Mouse (Mus musculus): ENCODE measurements around the gene Togaram2. TPM values are rescaled to one million over a fixed set of nuclear protein-coding genes. Genes with fewer than 3 reads are reported as not detected.
A peak's percentile ranks its signal among the peaks of the same experiment; 100 is the strongest.

The Togaram2 gene
- polyA plus RNA-seq, 1 experiment from 2014 or later = 2.3 TPM

DNA sequence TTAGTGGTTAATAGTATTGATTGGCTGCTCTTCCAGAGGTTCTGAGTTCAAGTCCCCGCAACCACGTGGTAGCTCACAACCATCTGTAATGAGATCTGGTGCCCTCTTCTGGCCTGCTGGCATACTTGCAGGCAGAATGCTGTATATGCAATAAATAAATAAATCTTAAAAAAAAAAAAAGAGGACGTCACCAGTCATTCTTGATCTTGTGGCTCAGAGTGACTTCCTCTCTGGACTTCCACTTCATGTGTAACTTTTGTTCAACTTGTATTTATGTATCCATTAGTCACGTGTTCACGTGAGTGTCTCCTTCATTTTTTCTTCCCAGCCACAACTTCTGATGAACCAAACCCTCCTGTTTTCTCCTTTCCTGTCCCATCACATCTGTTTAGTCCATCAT, 3.5 kb upstream of the Togaram2 start:
- Histone ChIP-seq H3K4me2 (ENCODE audit: low read depth, low read length) (no peak overlapping the region), H3K27me3 (ENCODE audit: control insufficient read depth, insufficient read depth, low read length) (no peaks in the 10 kb centered on the region), H3K9ac (ENCODE audit: low read length) (no peak overlapping the region), H3K36me3 (ENCODE audit: control insufficient read depth, insufficient read depth) (no peaks in the 10 kb centered on the region), H3K27ac (ENCODE audit: low read length) (no peak overlapping the region), H3K4me1 (ENCODE audit: control insufficient read depth, insufficient read depth, low read length) (peaks cover 6% of the 10 kb centered on the region; the same call in 1 of the 2 replicates), H3K4me3 (ENCODE audit: low read length) (no peak overlapping the region), H3K9me3 (replicated peaks; ENCODE audit: control insufficient read depth, low read length) (no peaks in the 10 kb centered on the region; the same call in 1 of the 2 replicates)
- WGBS = 78% methylated on average over 5 of the region's 5 CpGs
- ATAC-seq (replicated peaks; ENCODE audit: extremely low read depth, insufficient read depth, low FRiP score) = no peak

DNA sequence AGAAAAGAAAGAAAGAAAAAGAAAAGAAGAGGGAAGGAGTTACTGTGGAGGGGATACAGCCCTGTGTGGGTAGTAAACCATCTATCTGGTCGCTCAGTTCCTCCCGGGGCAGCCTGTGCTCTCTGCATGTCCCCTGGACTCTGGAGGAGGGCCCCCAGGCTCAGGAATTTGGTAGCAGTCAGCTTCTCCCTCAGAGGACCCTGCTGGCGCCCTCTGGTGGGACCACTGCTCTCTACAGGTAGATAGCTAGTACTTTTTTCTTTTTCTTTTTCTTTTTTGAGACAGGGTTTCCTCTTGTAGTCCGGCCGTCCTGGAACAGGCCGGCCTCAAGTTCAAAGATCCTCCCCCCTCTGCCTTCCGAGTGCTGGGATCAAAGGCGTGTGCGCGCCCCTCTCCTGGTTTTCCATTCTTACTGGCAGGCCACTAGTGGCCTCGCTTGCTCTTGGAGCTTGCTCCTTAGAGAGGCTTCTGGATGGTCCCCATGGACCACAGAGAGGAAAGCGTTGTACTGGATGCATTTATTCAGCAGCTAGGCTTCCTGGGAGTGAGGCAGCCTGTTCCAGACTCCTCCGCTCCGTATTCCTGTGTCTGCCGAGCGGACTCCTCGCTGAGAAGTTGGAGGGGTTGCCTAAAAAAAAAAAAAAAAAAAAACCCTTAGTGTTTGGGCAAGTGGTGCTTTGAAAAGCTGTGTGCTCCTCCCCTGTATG, 1.1 kb upstream of the Togaram2 start:
- Histone ChIP-seq H3K4me3 (ENCODE audit: low read length) (no peak overlapping the region), H3K36me3 (ENCODE audit: control insufficient read depth, insufficient read depth) (no peaks in the 10 kb centered on the region), H3K9me3 (replicated peaks; ENCODE audit: control insufficient read depth, low read length) (no peaks in the 10 kb centered on the region; the same call in 1 of the 2 replicates), H3K4me2 (ENCODE audit: low read depth, low read length) (no peak overlapping the region), H3K27me3 (ENCODE audit: control insufficient read depth, insufficient read depth, low read length) (no peaks in the 10 kb centered on the region), H3K4me1 (ENCODE audit: control insufficient read depth, insufficient read depth, low read length) (peaks cover 7% of the 10 kb centered on the region; the same call in 1 of the 2 replicates), H3K9ac (ENCODE audit: low read length) (no peak overlapping the region), H3K27ac (ENCODE audit: low read length) (no peak overlapping the region)
- ATAC-seq (replicated peaks; ENCODE audit: extremely low read depth, insufficient read depth, low FRiP score) = no peak
- WGBS = 60% methylated on average over 17 of the region's 17 CpGs

DNA sequence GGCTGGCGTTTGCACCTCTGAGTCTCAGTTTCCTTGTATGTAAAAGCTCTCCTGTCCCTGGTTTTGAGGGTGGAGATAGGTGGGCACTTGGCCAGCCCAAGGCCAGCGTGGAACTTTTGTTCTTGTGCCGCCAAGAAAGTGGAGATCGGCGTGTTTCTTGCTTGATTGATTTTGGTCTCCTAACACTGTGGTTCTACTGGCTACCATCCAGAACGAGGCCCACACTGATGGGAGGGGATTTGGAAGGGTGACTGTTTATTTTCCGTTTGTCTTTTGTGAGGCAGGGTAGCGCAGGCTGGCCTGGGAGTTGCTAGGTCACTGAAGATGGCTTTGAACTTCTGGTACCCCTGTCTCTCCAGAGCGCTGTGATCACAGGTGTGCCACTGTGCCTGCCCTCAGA, 875 bp downstream of the Togaram2 start:
- ATAC-seq (replicated peaks; ENCODE audit: extremely low read depth, insufficient read depth, low FRiP score) = no peak
- H3K9ac ChIP-seq (ENCODE audit: low read length) = no peak overlapping the region
- 60% methylated on average over 9 of the region's 9 CpGs for WGBS

DNA sequence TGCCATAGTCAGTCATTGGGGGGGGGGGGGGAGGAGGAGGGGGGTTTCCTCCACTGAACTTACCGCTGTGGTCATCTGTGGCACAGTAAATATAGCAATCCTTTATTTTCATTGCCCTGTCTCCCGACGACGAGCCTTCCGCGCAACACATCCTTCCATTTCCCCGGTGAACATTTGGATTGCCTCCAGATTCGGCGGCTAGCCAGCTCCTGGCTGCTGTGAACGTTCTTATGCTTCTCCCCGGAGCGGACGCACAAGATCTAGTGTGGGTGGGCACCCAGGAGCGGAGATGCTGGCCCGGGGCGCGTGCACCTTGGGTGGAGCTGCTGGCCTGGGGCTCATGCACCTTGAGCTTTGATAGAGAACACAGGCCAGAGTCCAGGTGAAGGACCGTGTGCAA, 1.8 kb downstream of the Togaram2 start:
- ATAC-seq (replicated peaks; ENCODE audit: extremely low read depth, insufficient read depth, low FRiP score) = no peak
- no peak overlapping the region for H3K9ac ChIP-seq (ENCODE audit: low read length)
- H3K36me3 ChIP-seq (ENCODE audit: control insufficient read depth, insufficient read depth) = no peaks in the 10 kb centered on the region
- WGBS = 67% methylated on average over 18 of the region's 18 CpGs
- H3K27me3 ChIP-seq (ENCODE audit: control insufficient read depth, insufficient read depth, low read length) = no peaks in the 10 kb centered on the region
- peaks cover 7% of the 10 kb centered on the region; the same call in 1 of the 2 replicates for H3K4me1 ChIP-seq (ENCODE audit: control insufficient read depth, insufficient read depth, low read length)
- H3K4me2 ChIP-seq (ENCODE audit: low read depth, low read length) = no peak overlapping the region
- no peak overlapping the region for H3K4me3 ChIP-seq (ENCODE audit: low read length)
- no peaks in the 10 kb centered on the region for H3K9me3 ChIP-seq (replicated peaks; ENCODE audit: control insufficient read depth, low read length)
- H3K27ac ChIP-seq (ENCODE audit: low read length) = no peak overlapping the region

More for the DNA sequence above, 875 bp downstream of the Togaram2 start:
- no peak overlapping the region for H3K4me3 ChIP-seq (ENCODE audit: low read length)
- no peak overlapping the region for H3K27ac ChIP-seq (ENCODE audit: low read length)
- H3K4me1 ChIP-seq (ENCODE audit: control insufficient read depth, insufficient read depth, low read length) = peaks cover 7% of the 10 kb centered on the region; the same call in 1 of the 2 replicates
- H3K4me2 ChIP-seq (ENCODE audit: low read depth, low read length) = no peak overlapping the region
- no peaks in the 10 kb centered on the region for H3K36me3 ChIP-seq (ENCODE audit: control insufficient read depth, insufficient read depth)
- H3K9me3 ChIP-seq (replicated peaks; ENCODE audit: control insufficient read depth, low read length) = no peaks in the 10 kb centered on the region
- H3K27me3 ChIP-seq (ENCODE audit: control insufficient read depth, insufficient read depth, low read length) = no peaks in the 10 kb centered on the region

DNA sequence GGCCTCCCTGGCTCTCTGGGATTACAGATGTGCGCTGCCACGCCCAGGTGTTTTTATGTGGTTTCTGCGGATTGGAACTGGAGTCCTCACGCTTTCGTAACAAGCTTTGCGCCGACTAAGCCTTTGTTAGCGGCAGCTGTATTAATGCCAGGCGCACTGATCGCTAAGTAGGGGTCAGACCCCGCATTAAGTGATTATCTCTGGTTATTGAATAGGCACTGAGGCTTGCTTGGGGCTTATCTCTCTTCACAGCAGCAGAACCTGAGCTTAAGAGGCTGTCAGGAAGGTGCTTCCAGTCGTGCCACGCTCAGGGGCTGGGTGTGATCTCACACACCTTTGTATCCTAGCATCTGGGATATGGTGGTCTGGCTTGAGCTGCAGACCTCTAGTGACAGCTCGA, 8.6 kb downstream of the Togaram2 start:
- Histone ChIP-seq H3K27ac (ENCODE audit: low read length) (no peak overlapping the region), H3K4me2 (ENCODE audit: low read depth, low read length) (no peak overlapping the region), H3K9ac (ENCODE audit: low read length) (no peak overlapping the region), H3K9me3 (replicated peaks; ENCODE audit: control insufficient read depth, low read length) (no peaks in the 10 kb centered on the region), H3K4me1 (ENCODE audit: control insufficient read depth, insufficient read depth, low read length) (peaks cover 4% of the 10 kb centered on the region; the same call in 1 of the 2 replicates), H3K36me3 (ENCODE audit: control insufficient read depth, insufficient read depth) (no peaks in the 10 kb centered on the region), H3K4me3 (ENCODE audit: low read length) (no peak overlapping the region), H3K27me3 (ENCODE audit: control insufficient read depth, insufficient read depth, low read length) (no peaks in the 10 kb centered on the region)
- 64% methylated on average over 14 of the region's 14 CpGs for WGBS
- ATAC-seq (replicated peaks; ENCODE audit: extremely low read depth, insufficient read depth, low FRiP score) = no peak

DNA sequence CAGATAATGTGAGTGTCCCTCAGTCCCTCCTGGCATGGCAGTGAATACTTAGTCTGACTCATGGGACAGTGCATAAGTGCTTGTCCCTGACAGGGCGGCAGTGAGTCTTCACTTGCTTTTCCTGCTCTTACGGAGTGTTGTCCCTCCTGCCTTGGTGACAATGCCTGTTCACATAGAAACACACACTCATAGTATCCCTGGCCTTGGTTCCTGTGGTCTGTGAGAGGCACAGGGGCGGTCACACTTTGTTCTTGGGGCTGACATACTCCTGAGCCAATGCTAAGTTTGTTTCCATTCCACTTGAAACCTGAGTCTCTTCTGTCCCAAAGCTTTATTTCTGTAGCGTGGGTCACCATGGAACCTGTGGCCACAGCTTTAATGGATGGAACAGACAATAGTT, 9.3 kb downstream of the Togaram2 start:
- Histone ChIP-seq H3K27me3 (ENCODE audit: control insufficient read depth, insufficient read depth, low read length) (no peaks in the 10 kb centered on the region), H3K4me1 (ENCODE audit: control insufficient read depth, insufficient read depth, low read length) (peaks cover 4% of the 10 kb centered on the region; the same call in 1 of the 2 replicates), H3K9me3 (replicated peaks; ENCODE audit: control insufficient read depth, low read length) (no peaks in the 10 kb centered on the region), H3K36me3 (ENCODE audit: control insufficient read depth, insufficient read depth) (no peaks in the 10 kb centered on the region), H3K9ac (ENCODE audit: low read length) (no peak overlapping the region), H3K4me3 (ENCODE audit: low read length) (no peak overlapping the region), H3K27ac (ENCODE audit: low read length) (no peak overlapping the region), H3K4me2 (ENCODE audit: low read depth, low read length) (no peak overlapping the region)
- 80% methylated on average over 4 of the region's 4 CpGs for WGBS
- no peak for ATAC-seq (replicated peaks; ENCODE audit: extremely low read depth, insufficient read depth, low FRiP score)

DNA sequence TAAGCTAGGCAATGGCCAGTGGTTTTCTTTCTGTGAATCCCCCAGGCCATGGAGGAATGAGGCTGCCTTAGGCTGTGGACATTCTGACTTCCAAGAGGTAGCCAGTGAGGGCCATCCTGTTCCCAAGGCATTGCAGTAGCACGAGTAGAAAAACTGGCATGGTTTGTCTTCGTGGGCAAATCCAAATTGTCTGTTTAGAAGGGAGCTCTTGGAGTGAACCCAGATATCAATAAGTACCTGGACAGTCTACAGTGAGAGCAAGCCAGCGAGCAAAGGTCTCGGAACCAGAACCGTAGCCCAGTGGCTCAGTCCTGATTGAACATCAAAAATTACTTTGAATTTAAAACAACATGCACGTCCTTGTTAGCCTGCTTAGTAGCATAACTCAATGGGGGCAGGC, 10.2 kb downstream of the Togaram2 start:
- no peaks in the 10 kb centered on the region for H3K27me3 ChIP-seq (ENCODE audit: control insufficient read depth, insufficient read depth, low read length)
- H3K4me3 ChIP-seq (ENCODE audit: low read length) = no peak overlapping the region
- ATAC-seq (replicated peaks; ENCODE audit: extremely low read depth, insufficient read depth, low FRiP score) = no peak
- no peak overlapping the region for H3K4me2 ChIP-seq (ENCODE audit: low read depth, low read length)
- no peaks in the 10 kb centered on the region for H3K36me3 ChIP-seq (ENCODE audit: control insufficient read depth, insufficient read depth)
- no peak overlapping the region for H3K27ac ChIP-seq (ENCODE audit: low read length)
- H3K9ac ChIP-seq (ENCODE audit: low read length) = no peak overlapping the region
- peaks cover 4% of the 10 kb centered on the region; the same call in 1 of the 2 replicates for H3K4me1 ChIP-seq (ENCODE audit: control insufficient read depth, insufficient read depth, low read length)
- H3K9me3 ChIP-seq (replicated peaks; ENCODE audit: control insufficient read depth, low read length) = no peaks in the 10 kb centered on the region
- 90% methylated on average over 6 of the region's 6 CpGs for WGBS

DNA sequence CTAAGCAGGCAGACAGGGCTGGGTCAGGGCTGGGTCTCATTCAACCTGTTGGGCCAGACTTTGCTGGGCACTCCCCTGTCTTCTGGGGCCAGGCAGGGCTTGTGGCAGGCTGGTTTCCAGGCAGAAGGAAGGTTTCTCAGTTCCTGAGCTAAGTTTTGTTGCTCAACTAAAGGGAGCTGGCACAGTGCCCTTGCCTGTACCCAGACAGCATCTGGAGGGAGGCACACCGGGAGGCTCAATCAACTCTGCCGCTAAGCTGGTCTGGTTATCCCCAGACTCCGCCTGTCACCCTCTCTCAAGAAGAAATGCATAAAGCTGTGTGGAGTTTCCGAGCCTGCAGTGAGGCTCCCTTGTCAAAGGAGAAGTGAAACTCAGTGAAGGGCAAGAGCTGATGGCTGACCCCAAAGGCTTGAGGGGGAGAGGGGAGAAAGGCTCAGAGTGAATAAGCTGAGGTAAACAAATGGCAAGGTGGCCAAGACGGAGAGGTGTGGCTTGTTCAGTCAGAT, 11.1 kb downstream of the Togaram2 start:
- H3K9me3 ChIP-seq (replicated peaks; ENCODE audit: control insufficient read depth, low read length) = no peaks in the 10 kb centered on the region
- H3K4me2 ChIP-seq (ENCODE audit: low read depth, low read length) = no peak overlapping the region
- peaks cover 4% of the 10 kb centered on the region; the same call in 1 of the 2 replicates for H3K4me1 ChIP-seq (ENCODE audit: control insufficient read depth, insufficient read depth, low read length)
- H3K9ac ChIP-seq (ENCODE audit: low read length) = 0 out of 2 replicates have a peak overlapping the region, but pooled peaks have one; percentile 12
- WGBS = 32% methylated on average over 5 of the region's 5 CpGs
- no peaks in the 10 kb centered on the region for H3K27me3 ChIP-seq (ENCODE audit: control insufficient read depth, insufficient read depth, low read length)
- no peak overlapping the region for H3K27ac ChIP-seq (ENCODE audit: low read length)
- no peaks in the 10 kb centered on the region for H3K36me3 ChIP-seq (ENCODE audit: control insufficient read depth, insufficient read depth)
- H3K4me3 ChIP-seq (ENCODE audit: low read length) = no peak overlapping the region
- no peak; the same call in 1 of the 2 replicates for ATAC-seq (replicated peaks; ENCODE audit: extremely low read depth, insufficient read depth, low FRiP score)

DNA sequence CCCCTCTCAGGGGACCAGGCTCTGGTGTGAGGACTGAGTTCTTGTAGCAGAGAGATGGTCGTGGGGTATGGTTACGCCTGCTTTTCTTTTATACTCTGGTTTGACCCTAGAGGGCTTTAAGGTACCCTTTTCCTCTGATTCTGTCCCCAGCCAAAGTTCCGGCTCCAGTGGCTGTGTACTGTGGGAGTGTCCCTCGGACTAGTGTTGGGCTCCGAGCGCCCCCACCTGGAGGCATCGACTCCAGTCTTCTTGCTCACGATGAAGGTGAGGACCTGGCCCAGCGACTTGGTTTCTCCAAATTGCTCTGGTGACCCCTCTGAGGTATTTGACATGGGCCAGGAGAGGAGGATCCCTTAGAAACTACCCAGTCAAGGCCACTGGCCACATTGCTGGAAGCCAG, 14.4 kb downstream of the Togaram2 start:
- peaks cover 10% of the 10 kb centered on the region; the same call in 1 of the 2 replicates for H3K4me1 ChIP-seq (ENCODE audit: control insufficient read depth, insufficient read depth, low read length)
- ATAC-seq (replicated peaks; ENCODE audit: extremely low read depth, insufficient read depth, low FRiP score) = no peak
- H3K9me3 ChIP-seq (replicated peaks; ENCODE audit: control insufficient read depth, low read length) = no peaks in the 10 kb centered on the region
- WGBS = 68% methylated on average over 9 of the region's 9 CpGs
- H3K9ac ChIP-seq (ENCODE audit: low read length) = no peak overlapping the region
- H3K27ac ChIP-seq (ENCODE audit: low read length) = no peak overlapping the region
- no peak overlapping the region for H3K4me3 ChIP-seq (ENCODE audit: low read length)
- no peaks in the 10 kb centered on the region for H3K27me3 ChIP-seq (ENCODE audit: control insufficient read depth, insufficient read depth, low read length)
- H3K36me3 ChIP-seq (ENCODE audit: control insufficient read depth, insufficient read depth) = no peaks in the 10 kb centered on the region
- no peak overlapping the region for H3K4me2 ChIP-seq (ENCODE audit: low read depth, low read length)

Measured in heart, embryonic 16.5 days (tissue).